Mouse (Mus musculus) thymus, adult 2 months (tissue): ENCODE data around the gene Camkk1.

ENCODE experiments used
- CTCF ChIP-seq: fragments of 200-500 bp; IDR thresholded peaks from 2 replicates; pipeline ENCODE4 v1.5.1; 2012; ENCODE audit warnings: mild to moderate bottlenecking, control low read depth, low read length, moderate library complexity, borderline replicate concordance; ENCODE audit not compliant: control insufficient read depth, poor library complexity, insufficient read depth; ENCODE audit errors: extremely low read depth
- POLR2A ChIP-seq: fragments of 200-500 bp; IDR thresholded peaks from 2 replicates; pipeline ENCODE4 v1.6.1; 2012; ENCODE audit warnings: mild to moderate bottlenecking, low read length, control low read depth, moderate library complexity; ENCODE audit not compliant: control insufficient read depth, poor library complexity, insufficient read depth; ENCODE audit errors: extremely low read depth

GRCm38 (mm10) chr11:73023099-73023498 is 4.3 kb downstream of the Camkk1 start:
- TF ChIP-seq CTCF (no peak), POLR2A (no peak)
